Mouse (Mus musculus) embryonic facial prominence, embryonic 11.5 days (tissue): ENCODE measurements around the gene Slc35a1. TPM values are rescaled to one million over a fixed set of nuclear protein-coding genes. Genes with fewer than 3 reads are reported as not detected.
A peak's percentile ranks its signal among the peaks of the same experiment; 100 is the strongest.
"Not testable (repeated sequence)": the region's sequence is repeated elsewhere in the genome, so short reads cannot be mapped to it uniquely, and the experiment has no call there.

Experiments
- ATAC-seq: fragments of 200-750 bp; cut with Nextera tagmentation; replicated peaks from 2 replicates; pipeline ENCODE4 v1.8.0; 2017; ENCODE audit warnings: low read depth; ENCODE audit not compliant: insufficient number of reproducible peaks, low FRiP score, low TSS enrichment
- DNase-seq: peaks from one replicate; pipeline ENCODE4 v3.0.0-alpha.2; 2015; ENCODE audit warnings: low spot score
- H3K27ac ChIP-seq: fragments of 300-500 bp; sonication (generic); replicated peaks from 2 replicates; pipeline ENCODE4 v1.5.1; 2014; ENCODE audit warnings: mild to moderate bottlenecking, low read depth, low read length, control low read depth
- H3K27me3 ChIP-seq: fragments of 300-500 bp; sonication (generic); 2 replicates; pipeline ENCODE4 v1.6.1; 2014; ENCODE audit warnings: mild to moderate bottlenecking, low read length, moderate library complexity, mixed read lengths; ENCODE audit not compliant: control insufficient read depth, insufficient read depth
- H3K36me3 ChIP-seq: fragments of 300-500 bp; sonication (generic); replicated peaks from 2 replicates; pipeline ENCODE4 v1.6.1; 2014; ENCODE audit warnings: low read depth, mild to moderate bottlenecking, low read length, moderate library complexity, mixed read lengths; ENCODE audit not compliant: control insufficient read depth, insufficient read depth
- H3K4me1 ChIP-seq: fragments of 300-500 bp; sonication (generic); 2 replicates; pipeline ENCODE4 v1.6.1; 2014; ENCODE audit warnings: low read length, mixed read lengths; ENCODE audit not compliant: control insufficient read depth, insufficient read depth
- H3K4me2 ChIP-seq: fragments of 300-500 bp; sonication (generic); 2 replicates; pipeline ENCODE4 v1.6.1; 2014; ENCODE audit warnings: low read depth, mild to moderate bottlenecking, control low read depth, low read length, moderate library complexity
- H3K4me3 ChIP-seq: fragments of 300-500 bp; sonication (generic); 2 replicates; pipeline ENCODE4 v1.5.1; 2014; ENCODE audit warnings: low read depth, low read length, control low read depth
- H3K9ac ChIP-seq: fragments of 300-500 bp; sonication (generic); replicated peaks from 2 replicates; pipeline ENCODE4 v1.6.1; 2014; ENCODE audit warnings: mild to moderate bottlenecking, control low read depth, low read length
- H3K9me3 ChIP-seq: fragments of 300-500 bp; sonication (generic); replicated peaks from 2 replicates; pipeline ENCODE4 v1.6.1; 2016; ENCODE audit warnings: mild to moderate bottlenecking, low read length, inconsistent platforms, mixed read lengths; ENCODE audit not compliant: control insufficient read depth
- WGBS: fragments of 180-500 bp; shearing (Covaris S2); extraction: QIAGEN DNeasy Blood & Tissue Kit; methylation state at CpG from one replicate; pipeline ENCODE4 v1.1.7; 2014; 5-methylcytosine and 5-hydroxymethylcytosine counted together
- polyA plus RNA-seq: library from polyadenylated mRNA; unstranded; fragments of >200 nt; fragmentation: Nextera tagmentation; extraction: Ambion mirVana; gene quantifications from 2 replicates; pipeline ENCODE4 v1.2.1, GENCODE M21; 2014

The Slc35a1 gene
- polyA plus RNA-seq = 40.2 and 41.1 TPM in 2 replicates

GRCm38 (mm10) chr4:34686874-34687567 lies at the start of gene Slc35a1:
Gene Slc35a1, minus strand, starts transcription at chr4:34687438.
- peak within 1 kb of the TSS; percentile 46 for H3K4me2 ChIP-seq
- H3K36me3 ChIP-seq = no peaks in the 10 kb centered on the region
- H3K4me3 ChIP-seq = peak within 1 kb of the TSS; percentile 90
- peak; percentile 98 for ATAC-seq
- under 1% methylated on average over 65 of the region's 65 CpGs for WGBS
- peak within 1 kb of the TSS; percentile 96 for H3K27ac ChIP-seq
- peak; percentile 92 for DNase-seq
- H3K9ac ChIP-seq = peak within 1 kb of the TSS; percentile 97
- no peaks in the 10 kb centered on the region for H3K4me1 ChIP-seq
- H3K27me3 ChIP-seq = no peaks in the 10 kb centered on the region
- no peaks in the 10 kb centered on the region for H3K9me3 ChIP-seq

- no peak overlapping the region for H3K9ac ChIP-seq
- 74% methylated on average over 3 of the region's 3 CpGs for WGBS
- no peaks in the 10 kb centered on the region; the same call in 1 of the 2 replicates for H3K27me3 ChIP-seq
- no peak for ATAC-seq
- H3K4me1 ChIP-seq = no peaks in the 10 kb centered on the region
- H3K4me2 ChIP-seq = no peak overlapping the region
- H3K9me3 ChIP-seq = no peaks in the 10 kb centered on the region
- DNase-seq = no peak
- no peak overlapping the region for H3K27ac ChIP-seq
- no peaks in the 10 kb centered on the region for H3K36me3 ChIP-seq
- H3K4me3 ChIP-seq = no peak overlapping the region
Observed at GRCm38 (mm10) chr4:34734461-34734860, 47.2 kb upstream of the Slc35a1 start.

GRCm38 (mm10) chr4:34733415-34733814 lies 46.2 kb upstream of the Slc35a1 start:
- H3K4me1 ChIP-seq, H3K4me3 ChIP-seq, ATAC-seq, H3K4me2 ChIP-seq, H3K27ac ChIP-seq, DNase-seq, H3K9me3 ChIP-seq, H3K9ac ChIP-seq, H3K36me3 ChIP-seq, H3K27me3 ChIP-seq: not testable (repeated sequence)
- WGBS = 37% methylated on average over 2 of the region's 2 CpGs

GRCm38 (mm10) chr4:34729851-34730341 lies 42.7 kb upstream of the Slc35a1 start, which contains the start of gene Cfap206:
Gene Cfap206, minus strand, starts transcription at chr4:34730206.
- H3K36me3 ChIP-seq = no peaks in the 10 kb centered on the region
- H3K9ac ChIP-seq = peak within 1 kb of the TSS; percentile 33; the same call in 1 of the 2 replicates
- peak within 1 kb of the TSS; percentile 45 for H3K4me3 ChIP-seq
- H3K4me1 ChIP-seq = no peaks in the 10 kb centered on the region
- WGBS = under 1% methylated on average over 38 of the region's 38 CpGs
- DNase-seq (peak; percentile 88), ATAC-seq (peak; percentile 91)
- no peaks in the 10 kb centered on the region for H3K9me3 ChIP-seq
- no peak within 1 kb of the TSS for H3K27ac ChIP-seq
- peak within 1 kb of the TSS; percentile 86 for H3K4me2 ChIP-seq
- no peaks in the 10 kb centered on the region; the same call in 1 of the 2 replicates for H3K27me3 ChIP-seq

DNA sequence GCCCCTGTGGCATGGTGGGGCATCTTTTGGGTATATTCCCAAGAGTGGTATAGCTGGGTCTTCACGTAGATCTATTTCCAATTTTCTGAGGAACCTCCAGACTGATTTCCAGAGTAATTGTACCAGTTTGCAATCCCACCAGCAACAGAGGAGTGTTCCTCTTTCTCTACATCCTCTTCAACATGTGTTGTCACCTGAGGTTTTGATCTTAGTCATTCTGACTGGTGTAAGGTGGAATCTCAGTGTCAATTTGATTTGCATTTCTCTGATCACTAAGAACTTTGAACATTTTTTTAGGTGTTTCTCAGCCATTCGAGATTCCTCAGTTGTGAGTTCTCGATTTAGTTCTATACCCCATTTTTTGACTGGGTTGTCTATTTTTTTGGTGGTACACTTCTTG lies 38.5 kb upstream of the Slc35a1 start:
- DNase-seq, H3K36me3 ChIP-seq, ATAC-seq, H3K4me2 ChIP-seq, H3K27me3 ChIP-seq, H3K27ac ChIP-seq, H3K4me1 ChIP-seq, H3K9me3 ChIP-seq, H3K4me3 ChIP-seq, H3K9ac ChIP-seq: not testable (repeated sequence)
- WGBS = 94% methylated on average over 3 of the region's 3 CpGs

DNA sequence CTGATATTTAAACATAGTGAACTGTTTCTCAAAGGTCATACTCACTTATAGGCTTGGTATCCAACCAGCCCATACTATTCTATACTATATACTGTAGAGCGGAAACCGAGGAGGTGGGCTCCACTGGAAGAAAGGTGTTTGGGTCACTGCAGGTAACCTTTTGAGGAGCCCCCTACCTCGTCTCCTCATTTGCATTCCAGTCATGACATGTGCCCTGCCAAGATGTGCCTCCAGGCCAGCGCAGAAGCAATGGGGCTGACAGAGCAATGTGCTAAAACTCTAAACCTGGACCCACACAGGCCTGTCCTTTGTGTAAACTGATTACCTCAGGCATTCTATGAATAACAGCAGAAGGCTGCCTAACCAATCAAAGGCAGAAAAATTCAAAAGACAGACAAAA lies 37.1 kb upstream of the Slc35a1 start:
- H3K4me2 ChIP-seq = no peak overlapping the region
- H3K27me3 ChIP-seq = no peaks in the 10 kb centered on the region
- H3K4me3 ChIP-seq = no peak overlapping the region
- H3K27ac ChIP-seq = no peak overlapping the region
- H3K9me3 ChIP-seq = no peaks in the 10 kb centered on the region
- ATAC-seq (no peak), DNase-seq (no peak)
- H3K9ac ChIP-seq = no peak overlapping the region
- WGBS = 60% methylated on average over 4 of the region's 4 CpGs
- no peaks in the 10 kb centered on the region for H3K36me3 ChIP-seq
- H3K4me1 ChIP-seq = no peaks in the 10 kb centered on the region

DNA sequence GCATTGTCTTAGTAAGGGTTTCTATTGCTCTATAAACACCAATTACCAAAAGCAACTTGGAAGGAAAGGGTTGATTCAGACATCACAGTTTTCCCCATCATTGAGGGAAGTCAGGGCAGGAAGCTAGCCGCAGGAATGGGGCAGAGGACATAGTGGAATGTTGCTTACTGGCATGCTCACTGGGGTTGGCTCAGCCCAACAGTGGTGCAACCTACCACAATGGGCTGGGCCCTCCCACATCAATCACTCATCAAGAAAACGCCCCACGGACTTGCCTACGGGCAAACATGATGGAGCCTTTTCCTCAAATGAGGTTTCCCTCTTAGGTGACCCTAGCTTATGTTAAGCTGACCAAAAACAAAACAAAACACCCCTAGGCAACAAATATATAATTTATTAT lies 35.9 kb upstream of the Slc35a1 start:
- Histone ChIP-seq H3K4me3 (no peak overlapping the region), H3K4me1 (no peaks in the 10 kb centered on the region), H3K9ac (no peak overlapping the region), H3K27me3 (no peaks in the 10 kb centered on the region), H3K36me3 (no peaks in the 10 kb centered on the region), H3K27ac (no peak overlapping the region), H3K9me3 (no peaks in the 10 kb centered on the region), H3K4me2 (no peak overlapping the region)
- ATAC-seq = no peak
- no peak for DNase-seq
- WGBS = 76% methylated on average over 4 of the region's 4 CpGs

DNA sequence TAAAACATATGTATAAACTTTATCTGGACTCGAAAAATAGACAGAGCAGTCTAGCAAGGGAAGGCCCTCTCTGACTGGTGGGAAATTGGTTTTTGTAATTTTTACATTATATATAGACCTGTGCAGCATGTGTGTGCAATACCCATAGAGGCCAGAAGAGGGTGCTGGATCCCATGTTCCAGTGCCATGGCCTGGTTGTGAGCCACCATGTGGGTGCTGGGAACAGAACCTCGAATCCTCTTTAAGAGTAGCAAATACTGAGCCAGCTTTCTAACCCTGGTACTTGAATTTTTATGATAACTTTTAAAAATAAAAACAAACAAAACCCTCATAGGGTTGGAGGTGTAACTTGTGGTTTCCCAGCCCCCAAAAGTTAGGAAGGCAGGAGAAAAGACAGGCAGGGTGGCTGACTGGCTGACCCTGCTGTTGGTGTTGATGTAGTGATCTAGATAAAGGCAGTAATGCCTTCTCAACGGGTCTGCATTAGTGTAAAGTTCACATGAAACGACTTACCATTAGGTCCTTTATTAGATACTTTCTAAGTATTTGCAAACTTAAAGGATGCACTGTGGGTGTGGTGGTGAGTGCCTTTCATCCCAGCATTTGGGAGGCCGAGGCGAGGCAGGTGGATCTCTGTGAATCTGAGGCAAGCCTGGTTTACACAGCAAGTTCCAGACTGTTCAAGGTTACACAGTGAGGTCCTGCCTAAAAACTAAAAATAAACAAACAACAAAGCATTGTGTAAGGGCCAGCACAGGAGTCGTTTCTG lies 33.1 kb upstream of the Slc35a1 start:
- ATAC-seq = no peak

More for the DNA sequence above, 33.1 kb upstream of the Slc35a1 start:
- no peak overlapping the region for H3K9ac ChIP-seq
- 87% methylated on average over 7 of the region's 7 CpGs for WGBS
- DNase-seq = no peak
- no peak overlapping the region for H3K4me2 ChIP-seq
- no peaks in the 10 kb centered on the region for H3K4me1 ChIP-seq
- H3K9me3 ChIP-seq = no peaks in the 10 kb centered on the region
- no peaks in the 10 kb centered on the region for H3K27me3 ChIP-seq
- H3K4me3 ChIP-seq = no peak overlapping the region
- H3K27ac ChIP-seq = no peak overlapping the region
- no peaks in the 10 kb centered on the region for H3K36me3 ChIP-seq
